Mouse (Mus musculus): ENCODE data around the gene Nfix.

DNA sequence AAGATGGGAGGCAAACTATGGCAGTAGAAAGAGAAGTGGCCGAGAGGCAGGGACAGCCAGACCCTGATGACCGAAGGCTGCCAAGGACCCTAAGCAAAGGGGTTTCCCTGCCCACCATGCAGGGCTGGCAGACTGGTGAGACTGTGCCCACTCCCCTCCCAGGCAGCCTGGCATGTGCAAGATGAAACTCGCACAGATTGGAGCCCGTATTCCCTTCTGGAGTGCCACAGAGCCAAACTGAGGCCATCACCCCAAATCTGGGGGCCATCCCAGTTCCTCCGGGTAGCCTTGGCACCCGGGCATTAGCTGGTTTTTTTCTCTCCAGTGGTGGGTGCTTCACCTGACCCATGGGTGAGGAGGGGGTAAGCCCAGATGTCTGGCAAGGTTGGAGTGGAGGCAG lies 2.2 kb downstream of the Nfix start:
- no peak for TF ChIP-seq CTCF (IDR thresholded peaks at IDR 0.05; ENCODE audit: low read depth)
- TF ChIP-seq EP300 (IDR thresholded peaks at IDR 0.05; ENCODE audit: low read depth) = no peak

Measured in liver, embryonic 14.5 days (tissue).